Mouse (Mus musculus): ENCODE data around the gene Cebpz. TPM values are rescaled to one million over a fixed set of nuclear protein-coding genes. Genes with fewer than 3 reads are reported as not detected.

Cebpz gene
- 2.5 and 11.0 TPM in 2 replicates for polyA plus RNA-seq (2012; rRNA removed; ENCODE audit: low replicate concordance)

DNA sequence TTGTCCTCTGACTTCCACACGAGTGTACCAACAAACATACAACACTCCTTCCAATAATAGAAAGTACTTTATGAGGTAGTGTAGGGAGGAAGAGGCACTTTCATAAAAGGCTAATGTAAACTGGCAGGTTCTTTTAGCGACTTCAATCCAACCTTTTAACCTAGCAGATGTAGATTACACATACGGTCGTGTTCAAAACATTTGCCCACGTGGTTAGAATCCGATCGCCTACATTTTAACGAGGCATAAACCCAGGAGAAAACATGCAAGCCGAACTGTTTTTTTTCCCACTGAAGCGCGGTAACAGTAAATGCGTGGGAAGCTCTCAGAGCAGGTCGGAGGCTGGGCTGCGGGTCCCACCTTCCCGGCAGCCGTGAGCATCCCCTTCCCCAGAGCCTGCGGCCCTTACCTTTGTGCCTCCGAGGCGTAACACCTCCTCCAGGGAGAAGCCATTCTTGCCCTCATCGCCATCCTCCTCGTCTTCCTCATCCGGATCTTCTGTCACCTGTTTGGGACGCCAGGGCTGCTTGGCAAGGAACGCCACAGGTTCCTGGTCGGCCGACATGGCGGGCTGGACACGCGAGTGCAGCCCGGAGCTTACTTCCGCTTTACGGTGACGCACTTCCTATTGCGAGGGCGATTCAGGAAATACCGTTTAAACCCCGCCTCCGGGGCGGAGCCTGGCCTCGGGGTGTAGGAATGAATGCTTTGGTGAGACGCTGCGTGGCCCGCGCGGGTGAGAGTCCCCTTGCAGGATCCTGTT, at the start of gene Cebpz, which contains the start of gene Ndufaf7:
TSS of gene Cebpz (minus strand) at position 601 of the 763 bp plus-strand sequence.
TSS of gene Ndufaf7 (plus strand) at position 671 of the 763 bp plus-strand sequence.

DNA sequence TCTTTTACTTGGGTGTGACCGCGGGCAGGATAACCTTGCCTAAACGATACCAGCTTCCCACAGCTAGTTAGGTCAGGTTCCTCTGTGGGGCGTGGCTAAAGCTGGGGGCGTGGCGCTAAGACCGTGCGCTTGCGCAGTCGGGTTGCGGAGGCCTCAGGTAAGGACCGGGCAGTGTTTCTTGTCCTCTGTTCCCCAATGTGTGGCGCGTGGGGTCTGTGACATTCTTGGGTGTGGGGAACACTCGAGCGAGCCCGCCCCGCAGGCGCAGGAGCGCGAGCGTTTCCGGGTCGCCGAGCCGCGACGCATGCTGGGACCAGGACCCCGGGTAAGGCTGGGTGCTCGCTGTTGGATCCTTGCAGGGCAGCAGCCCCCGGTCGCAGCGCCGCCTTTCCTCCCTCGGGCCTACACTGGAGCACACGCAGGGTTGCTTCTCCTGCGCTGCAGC, 20.5 kb downstream of the Cebpz start, which contains the start of gene Cebpzos:
TSS of gene Cebpzos (plus strand) at position 132 of the 445 bp plus-strand sequence.

DNA sequence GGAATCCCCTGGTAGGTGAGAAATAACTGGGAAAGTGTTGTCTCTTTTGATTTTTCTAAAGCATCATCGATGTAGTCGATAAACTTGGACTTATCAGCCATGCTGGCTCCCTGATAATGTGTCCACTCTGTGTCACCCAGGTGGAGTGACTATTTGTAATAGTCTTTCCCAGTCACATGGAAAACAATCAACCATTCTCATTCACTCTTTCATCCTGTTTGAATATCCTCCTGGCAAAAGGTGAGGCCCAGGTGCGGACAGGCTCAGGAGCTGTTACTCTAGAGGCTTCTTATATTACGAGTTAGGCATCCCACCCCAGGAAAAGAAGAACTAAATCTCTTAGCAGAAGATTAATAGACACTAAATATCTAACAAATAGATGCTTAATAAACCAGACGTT, 30.0 kb downstream of the Cebpz start, which contains the start of gene Sult6b1:
TSS of gene Sult6b1 (minus strand) at position 101 of the 400 bp plus-strand sequence.

DNA sequence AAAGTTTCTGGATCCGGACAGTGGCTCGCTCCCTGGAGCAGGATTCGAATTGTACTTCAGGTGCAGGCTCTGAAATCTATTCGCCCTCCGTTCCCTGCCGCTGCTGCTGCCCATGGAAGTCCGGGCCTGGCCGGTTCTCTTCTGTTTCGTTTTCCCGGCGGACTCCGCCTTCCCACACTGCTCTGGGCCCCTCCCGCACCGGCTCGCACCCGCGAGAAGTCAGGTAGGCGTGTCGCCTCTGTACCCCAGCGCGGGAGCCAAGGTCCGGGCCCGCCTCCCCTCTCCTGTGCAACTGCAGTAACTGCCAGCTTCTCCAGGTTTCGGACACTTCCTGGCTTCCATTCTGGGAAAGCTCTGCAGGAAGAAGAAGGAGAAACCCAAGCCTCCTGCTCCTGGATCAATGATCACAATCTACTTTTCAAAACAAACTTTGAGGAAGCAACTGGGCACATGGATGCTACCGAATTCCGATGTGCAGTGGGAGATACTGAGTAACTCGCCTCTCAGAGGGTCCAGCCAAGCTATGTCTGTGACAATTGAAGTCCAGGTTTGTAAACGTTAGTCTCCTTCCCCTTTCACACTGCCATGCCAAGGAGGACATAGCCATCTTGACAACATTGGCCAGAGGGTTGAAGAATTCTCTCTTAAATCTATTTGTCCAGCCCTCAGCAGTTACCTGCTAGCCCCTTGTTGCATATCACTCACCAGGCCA, 54.3 kb downstream of the Cebpz start, which contains the start of gene Eif2ak2:
TSS of gene Eif2ak2 (minus strand) at position 173 of the 712 bp plus-strand sequence.

Other genes starting within 250 kb of the Cebpz start
- gene Strn, start 199.9 kb downstream of the Cebpz start, polyA plus RNA-seq (2012; rRNA removed; ENCODE audit: low replicate concordance), result 7.3 and 9.1 TPM in 2 replicates
- gene Heatr5b, start 101.7 kb downstream of the Cebpz start, polyA plus RNA-seq (2012; rRNA removed; ENCODE audit: low replicate concordance), result 17.5 and 31.2 TPM in 2 replicates
- 5.3 and 11.8 TPM in 2 replicates for gene Gpatch11, start 101.5 kb downstream of the Cebpz start, polyA plus RNA-seq (2012; rRNA removed; ENCODE audit: low replicate concordance)
- gene Eif2ak2, start 54.5 kb downstream of the Cebpz start, polyA plus RNA-seq (2012; rRNA removed; ENCODE audit: low replicate concordance), result 2.8 and 4.2 TPM in 2 replicates
- gene Sult6b1, start 30.1 kb downstream of the Cebpz start, polyA plus RNA-seq (2012; rRNA removed; ENCODE audit: low replicate concordance), result not detected in 2 replicates
- 3.8 and 8.9 TPM in 2 replicates for gene Cebpzos, start 20.6 kb downstream of the Cebpz start, polyA plus RNA-seq (2012; rRNA removed; ENCODE audit: low replicate concordance)
- gene Ndufaf7, start 70 bp upstream of the Cebpz start, polyA plus RNA-seq (2012; rRNA removed; ENCODE audit: low replicate concordance), result 5.1 and 11.6 TPM in 2 replicates
- 7.2 and 13.5 TPM in 2 replicates for gene Prkd3, start 83.8 kb upstream of the Cebpz start, polyA plus RNA-seq (2012; rRNA removed; ENCODE audit: low replicate concordance)
- gene Qpct, start 114.8 kb upstream of the Cebpz start, polyA plus RNA-seq (2012; rRNA removed; ENCODE audit: low replicate concordance), result 8.9 and 17.6 TPM in 2 replicates

Measured in mammary gland, adult 2 months (tissue).